Mouse (Mus musculus): Measurements from ENCODE around the gene Mrgpra9. TPM values are rescaled to one million over a fixed set of nuclear protein-coding genes. Genes with fewer than 3 reads are reported as not detected.
"Not testable (repeated sequence)": the region's sequence is repeated elsewhere in the genome, so short reads cannot be mapped to it uniquely, and the experiment has no call there.

The Mrgpra9 gene
- total RNA-seq (2014; fragmentation: Nextera tagmentation) (not detected in 2 replicates), total RNA-seq (2017) (not detected in 2 replicates)

GRCm38 (mm10) chr7:47252770-47253169 is at the start of gene Mrgpra9:
Gene Mrgpra9 (minus strand): TSS chr7:47252848.
- ATAC-seq (replicated peaks; ENCODE audit: low FRiP score, low TSS enrichment, poor library complexity, severe bottlenecking): no peak

GRCm38 (mm10) chr7:47299612-47300011 is 47.0 kb upstream of the Mrgpra9 start:
- not testable (repeated sequence) for ATAC-seq (replicated peaks; ENCODE audit: low FRiP score, low TSS enrichment, poor library complexity, severe bottlenecking)

GRCm38 (mm10) chr7:47271547-47271946 is 18.9 kb upstream of the Mrgpra9 start:
- not testable (repeated sequence) for ATAC-seq (replicated peaks; ENCODE audit: low FRiP score, low TSS enrichment, poor library complexity, severe bottlenecking)

- no peak for ATAC-seq (replicated peaks; ENCODE audit: low FRiP score, low TSS enrichment, poor library complexity, severe bottlenecking)
These were observed 8.0 kb downstream of the Mrgpra9 start for GRCm38 (mm10) chr7:47244658-47245057.

- ATAC-seq (replicated peaks; ENCODE audit: low FRiP score, low TSS enrichment, poor library complexity, severe bottlenecking): no peak
These were observed 47.8 kb downstream of the Mrgpra9 start, which contains the start of gene Mrgpra6 for GRCm38 (mm10) chr7:47204830-47205229. Gene Mrgpra6 (minus strand): TSS chr7:47204920.

- no peak for ATAC-seq (replicated peaks; ENCODE audit: low FRiP score, low TSS enrichment, poor library complexity, severe bottlenecking)
These were observed 57.4 kb downstream of the Mrgpra9 start for GRCm38 (mm10) chr7:47195271-47195670.

Other genes starting within 250 kb of the Mrgpra9 start
- 14.8 and 15.6 TPM in 2 replicates for gene Spty2d1, start 244.4 kb downstream of the Mrgpra9 start, total RNA-seq (2014; fragmentation: Nextera tagmentation)
- gene Spty2d1, start 244.4 kb downstream of the Mrgpra9 start, total RNA-seq (2017): 28.9 and 33.4 TPM in 2 replicates
- 0.77 and 2.3 TPM in 2 replicates for gene Tmem86a, start 202.2 kb downstream of the Mrgpra9 start, total RNA-seq (2014; fragmentation: Nextera tagmentation)
- not detected in 2 replicates for gene Tmem86a, start 202.2 kb downstream of the Mrgpra9 start, total RNA-seq (2017)
- gene Ptpn5, start 119.2 kb downstream of the Mrgpra9 start, total RNA-seq (2014; fragmentation: Nextera tagmentation): not detected in 2 replicates
- gene Ptpn5, start 119.2 kb downstream of the Mrgpra9 start, total RNA-seq (2017): not detected in 2 replicates
- gene Mrgpra6, start 47.9 kb downstream of the Mrgpra9 start, total RNA-seq (2014; fragmentation: Nextera tagmentation): not detected in 2 replicates
- gene Mrgpra6, start 47.9 kb downstream of the Mrgpra9 start, total RNA-seq (2017): not detected in 2 replicates
- not detected in 2 replicates for gene Mrgpra1, start 101.4 kb upstream of the Mrgpra9 start, total RNA-seq (2014; fragmentation: Nextera tagmentation)
- gene Mrgpra1, start 101.4 kb upstream of the Mrgpra9 start, total RNA-seq (2017): not detected in 2 replicates
- not detected in 2 replicates for gene Mrgpra2a, start 199.3 kb upstream of the Mrgpra9 start, total RNA-seq (2014; fragmentation: Nextera tagmentation)
- gene Mrgpra2a, start 199.3 kb upstream of the Mrgpra9 start, total RNA-seq (2017): not detected in 2 replicates

All from megakaryocyte-erythroid progenitor cell, adult 5-6 weeks (primary cell).